Mouse (Mus musculus) forebrain, embryonic 12.5 days (tissue): ENCODE results near the gene Cdk18. TPM values are rescaled to one million over a fixed set of nuclear protein-coding genes. Genes with fewer than 3 reads are reported as not detected.

Experiments
- ATAC-seq: fragments of 200-750 bp; cut with Nextera tagmentation; 2 replicates; pipeline ENCODE4 v1.8.0; 2017; ENCODE audit warnings: moderate TSS enrichment; ENCODE audit not compliant: low FRiP score
- H3K27ac ChIP-seq: fragments of 300-500 bp; sonication (generic); 2 replicates; pipeline ENCODE4 v1.5.1; 2016; ENCODE audit warnings: mild to moderate bottlenecking
- H3K27me3 ChIP-seq: fragments of 300-500 bp; sonication (generic); 2 replicates; pipeline ENCODE4 v1.6.1; 2016; ENCODE audit warnings: mild to moderate bottlenecking
- H3K36me3 ChIP-seq: fragments of 300-500 bp; sonication (generic); replicated peaks from 2 replicates; pipeline ENCODE4 v1.6.1; 2016; ENCODE audit warnings: mild to moderate bottlenecking
- H3K4me1 ChIP-seq: fragments of 300-500 bp; sonication (generic); 2 replicates; pipeline ENCODE4 v1.6.1; 2016
- H3K4me2 ChIP-seq: fragments of 300-500 bp; sonication (generic); 2 replicates; pipeline ENCODE4 v1.6.1; 2016; ENCODE audit warnings: mild to moderate bottlenecking, moderate library complexity
- H3K4me3 ChIP-seq: fragments of 300-500 bp; sonication (generic); replicated peaks from 2 replicates; pipeline ENCODE4 v1.5.1; 2016; ENCODE audit warnings: mild to moderate bottlenecking
- H3K9ac ChIP-seq: fragments of 300-500 bp; sonication (generic); 2 replicates; pipeline ENCODE4 v1.6.1; 2016; ENCODE audit warnings: mild to moderate bottlenecking
- H3K9me3 ChIP-seq: fragments of 300-500 bp; sonication (generic); 2 replicates; pipeline ENCODE4 v1.6.1; 2016
- WGBS: fragments of 180-500 bp; shearing (Covaris S2); methylation state at CpG from one replicate; pipeline ENCODE4 v1.1.7; 2016; 5-methylcytosine and 5-hydroxymethylcytosine counted together
- polyA plus RNA-seq: library from polyadenylated mRNA; unstranded; fragments of >200 nt; fragmentation: Nextera tagmentation; extraction: Ambion mirVana; gene quantifications from 2 replicates; pipeline ENCODE4 v1.2.1, GENCODE M21; 2016

Gene Cdk18
- polyA plus RNA-seq, 1 experiment from 2014 or later = 1.0 TPM

DNA sequence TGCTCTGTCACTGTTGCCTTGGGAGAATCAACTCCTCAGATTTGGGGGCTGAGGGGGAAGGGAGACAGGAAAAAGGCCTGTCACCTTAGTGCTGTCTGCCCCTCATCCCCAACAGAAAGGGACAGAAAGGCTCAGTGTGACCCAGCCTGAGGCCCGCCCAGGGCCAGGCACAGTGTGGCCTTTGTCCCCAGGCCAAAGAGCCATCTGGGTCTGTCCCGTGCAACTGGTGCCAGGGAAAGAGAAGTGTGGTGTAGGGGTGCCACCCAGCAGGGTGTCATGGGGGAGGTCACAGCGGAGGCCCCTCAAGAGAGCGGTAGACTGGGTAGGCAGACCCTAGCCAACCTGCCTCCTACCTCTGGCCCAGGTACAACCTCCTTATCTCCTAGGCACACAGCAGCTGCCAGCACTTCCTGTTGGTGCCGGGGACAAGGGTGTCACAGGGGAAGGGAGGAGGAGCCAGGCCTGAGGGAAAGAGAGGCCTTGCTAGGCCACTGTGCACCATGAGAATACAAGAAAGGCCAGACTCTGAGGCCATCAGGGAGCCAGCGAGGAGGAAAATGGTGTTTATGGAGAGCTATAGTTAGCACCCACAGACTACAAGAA is 13.6 kb downstream of the Cdk18 start:
- 70% methylated on average over 6 of the region's 6 CpGs for WGBS
- no peak overlapping the region for H3K27ac ChIP-seq

DNA sequence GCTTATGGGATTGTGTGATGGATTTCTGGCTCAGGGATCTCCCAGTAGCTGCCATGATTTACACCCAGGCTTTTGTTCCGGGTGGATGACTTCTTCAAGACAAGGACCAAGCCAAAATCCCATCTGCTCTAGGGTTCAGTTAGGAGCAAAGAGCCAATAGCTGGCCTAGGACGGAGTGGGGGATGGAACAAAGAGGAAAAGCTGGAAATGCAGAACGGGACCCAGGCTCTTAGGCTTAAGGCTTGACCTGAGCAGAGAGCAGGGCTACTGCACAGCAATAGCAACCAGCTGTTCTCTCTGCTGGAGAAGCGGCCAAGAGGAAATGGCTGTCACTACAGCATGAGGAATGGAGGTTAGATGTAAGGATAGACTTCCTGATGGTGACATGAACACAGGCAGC is 14.2 kb downstream of the Cdk18 start:
- Histone ChIP-seq H3K4me1 (peaks cover 13% of the 10 kb centered on the region), H3K9ac (no peak overlapping the region), H3K27ac (no peak overlapping the region), H3K36me3 (no peaks in the 10 kb centered on the region), H3K4me2 (no peak overlapping the region), H3K4me3 (no peak overlapping the region), H3K27me3 (no peaks in the 10 kb centered on the region), H3K9me3 (no peaks in the 10 kb centered on the region)
- WGBS = 70% methylated on average over 4 of the region's 4 CpGs
- ATAC-seq = no peak

More for the DNA sequence above, 13.6 kb downstream of the Cdk18 start:
- ATAC-seq = no peak
- Histone ChIP-seq H3K9ac (no peak overlapping the region), H3K4me2 (no peak overlapping the region), H3K36me3 (no peaks in the 10 kb centered on the region), H3K4me1 (peaks cover 13% of the 10 kb centered on the region), H3K4me3 (no peak overlapping the region), H3K27me3 (no peaks in the 10 kb centered on the region), H3K9me3 (no peaks in the 10 kb centered on the region)

DNA sequence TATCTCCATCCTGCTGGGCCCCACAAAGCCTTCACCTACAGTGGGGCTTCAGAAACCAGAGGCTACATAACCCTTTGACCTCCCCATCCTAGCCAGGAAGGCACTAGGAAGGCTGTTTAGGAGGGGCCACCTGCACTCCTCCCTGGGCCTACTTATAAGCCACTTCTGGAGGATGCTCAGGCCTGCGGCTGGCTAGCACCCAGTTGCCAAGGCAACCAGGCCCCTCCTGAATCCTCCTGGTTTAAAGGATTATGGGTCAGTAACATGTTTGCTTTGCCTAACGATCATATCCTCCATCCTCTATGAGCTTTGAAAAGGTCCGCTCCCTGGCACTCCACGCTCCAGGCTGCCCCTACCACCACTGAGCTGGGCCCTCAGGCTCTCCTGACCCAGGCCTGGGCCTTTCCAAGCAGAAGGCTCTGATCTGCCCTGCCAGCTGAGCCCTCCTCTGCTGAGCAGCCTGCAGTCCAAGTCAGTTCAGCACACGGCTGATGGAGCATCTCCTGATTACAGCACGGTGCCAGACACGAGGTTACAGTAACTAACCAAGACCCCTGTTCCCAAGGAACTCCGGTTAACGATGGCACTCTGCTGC is 16.0 kb downstream of the Cdk18 start:
- H3K4me1 ChIP-seq = peaks cover 13% of the 10 kb centered on the region
- ATAC-seq = peak; percentile 55
- no peak overlapping the region for H3K4me3 ChIP-seq
- 55% methylated on average over 9 of the region's 9 CpGs for WGBS
- H3K9me3 ChIP-seq = no peaks in the 10 kb centered on the region
- no peak overlapping the region for H3K27ac ChIP-seq
- H3K9ac ChIP-seq = no peak overlapping the region
- no peak overlapping the region for H3K4me2 ChIP-seq
- no peaks in the 10 kb centered on the region for H3K27me3 ChIP-seq
- H3K36me3 ChIP-seq = no peaks in the 10 kb centered on the region

DNA sequence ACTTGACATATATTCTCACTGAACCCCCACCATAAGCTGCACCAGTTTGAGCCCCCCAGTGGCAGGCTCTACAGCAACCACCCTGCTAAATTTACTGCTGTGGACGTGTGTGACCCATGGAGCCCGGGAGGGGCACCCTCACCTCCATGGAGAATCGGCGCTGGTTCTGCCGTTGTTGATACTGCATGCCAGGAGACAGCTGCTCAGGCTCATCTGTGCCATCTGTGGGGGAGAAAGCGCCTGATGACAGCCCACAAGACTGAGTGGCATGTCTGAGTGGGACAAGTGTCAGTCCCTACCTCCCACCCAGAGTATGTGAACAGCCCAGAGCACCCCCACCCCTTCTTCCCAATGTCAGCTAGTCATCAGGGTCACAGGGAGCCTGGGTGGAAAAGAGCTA is 17.6 kb downstream of the Cdk18 start:
- no peak; the same call in 1 of the 2 replicates for ATAC-seq
- H3K36me3 ChIP-seq = no peaks in the 10 kb centered on the region
- WGBS = 85% methylated on average over 6 of the region's 6 CpGs

GRCm38 (mm10) chr1:132121236-132121635 is 18.2 kb downstream of the Cdk18 start:
- H3K36me3 ChIP-seq = no peaks in the 10 kb centered on the region
- no peaks in the 10 kb centered on the region for H3K27me3 ChIP-seq
- no peak overlapping the region for H3K9ac ChIP-seq
- no peak overlapping the region for H3K4me2 ChIP-seq
- no peaks in the 10 kb centered on the region for H3K9me3 ChIP-seq
- no peak overlapping the region for H3K4me3 ChIP-seq
- ATAC-seq = peak; percentile 50; the same call in 1 of the 2 replicates
- WGBS = 26% methylated on average over 6 of the region's 6 CpGs
- H3K4me1 ChIP-seq = peaks cover 16% of the 10 kb centered on the region
- no peak overlapping the region for H3K27ac ChIP-seq

More for the DNA sequence above, 17.6 kb downstream of the Cdk18 start:
- Histone ChIP-seq H3K27me3 (no peaks in the 10 kb centered on the region), H3K9ac (no peak overlapping the region), H3K4me1 (peaks cover 13% of the 10 kb centered on the region), H3K4me2 (no peak overlapping the region), H3K27ac (no peak overlapping the region), H3K9me3 (no peaks in the 10 kb centered on the region), H3K4me3 (no peak overlapping the region)

DNA sequence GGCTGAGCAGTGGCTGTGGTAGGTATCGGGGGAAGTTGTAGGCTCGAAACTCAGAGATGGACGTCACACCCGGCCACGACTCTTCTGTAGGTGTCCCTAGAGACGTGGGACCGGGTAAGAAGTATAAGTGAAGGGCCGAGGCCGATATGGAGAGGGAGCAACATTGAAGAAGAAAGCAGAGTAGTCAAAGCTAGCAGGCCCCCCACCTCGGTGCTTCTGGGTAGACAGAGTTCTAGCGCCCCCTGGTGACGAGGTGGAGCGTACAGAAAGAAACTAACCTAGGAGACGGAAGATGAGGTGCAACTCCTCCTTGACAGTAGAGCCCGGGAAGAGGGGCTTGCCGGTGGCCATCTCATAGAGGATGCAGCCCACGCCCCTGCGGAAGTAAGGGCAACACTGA is 22.9 kb downstream of the Cdk18 start:
- H3K9ac ChIP-seq = no peak overlapping the region
- H3K27me3 ChIP-seq = no peaks in the 10 kb centered on the region
- peak overlapping the region; percentile 30 for H3K4me2 ChIP-seq
- H3K27ac ChIP-seq = no peak overlapping the region
- H3K4me3 ChIP-seq = no peak overlapping the region
- H3K36me3 ChIP-seq = no peaks in the 10 kb centered on the region
- no peaks in the 10 kb centered on the region for H3K9me3 ChIP-seq
- no peak for ATAC-seq
- 0 out of 2 replicates have a peak, but pooled peaks cover 3% of the 10 kb centered on the region for H3K4me1 ChIP-seq
- 25% methylated on average over 18 of the region's 18 CpGs for WGBS

- Histone ChIP-seq H3K4me3 (no peak overlapping the region), H3K9ac (no peak overlapping the region), H3K27me3 (no peaks in the 10 kb centered on the region), H3K9me3 (no peaks in the 10 kb centered on the region), H3K4me2 (no peak overlapping the region), H3K27ac (no peak overlapping the region), H3K4me1 (0 out of 2 replicates have a peak, but pooled peaks cover 3% of the 10 kb centered on the region), H3K36me3 (no peaks in the 10 kb centered on the region)
- WGBS = 64% methylated on average over 3 of the region's 3 CpGs
- ATAC-seq = no peak
These were observed 26.4 kb downstream of the Cdk18 start for GRCm38 (mm10) chr1:132113098-132113497.

GRCm38 (mm10) chr1:132112426-132112825 is 27.1 kb downstream of the Cdk18 start:
- Histone ChIP-seq H3K4me2 (no peak overlapping the region), H3K27ac (no peak overlapping the region), H3K4me1 (0 out of 2 replicates have a peak, but pooled peaks cover 3% of the 10 kb centered on the region), H3K4me3 (no peak overlapping the region), H3K9me3 (no peaks in the 10 kb centered on the region), H3K36me3 (no peaks in the 10 kb centered on the region), H3K9ac (no peak overlapping the region), H3K27me3 (0 out of 2 replicates have a peak, but pooled peaks cover under 1% of the 10 kb centered on the region)
- WGBS = 88% methylated on average over 8 of the region's 8 CpGs
- ATAC-seq = no peak

DNA sequence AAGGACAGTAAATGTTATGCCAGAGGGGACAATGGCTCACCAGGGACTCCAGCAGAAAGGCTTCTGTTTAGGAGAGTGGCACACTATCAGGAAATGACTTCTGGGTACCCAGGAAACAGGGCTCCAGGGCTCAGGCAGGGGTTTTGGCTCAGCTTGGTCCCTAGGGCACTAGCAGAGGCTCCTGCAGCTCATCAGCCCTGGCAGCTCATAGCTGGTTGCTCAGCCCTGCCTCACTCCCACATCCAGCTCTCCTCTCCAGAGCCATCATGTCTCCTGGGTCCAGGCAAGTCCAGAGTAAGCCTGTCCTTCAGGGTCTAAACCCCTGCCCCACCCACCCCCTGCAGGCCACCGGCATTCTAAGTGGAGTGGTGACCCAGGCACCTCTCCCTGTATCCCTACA is 28.1 kb downstream of the Cdk18 start:
- 0 out of 2 replicates have a peak, but pooled peaks cover under 1% of the 10 kb centered on the region for H3K4me1 ChIP-seq
- WGBS = 69% methylated on average over 1 of the region's 1 CpGs
- 0 out of 2 replicates have a peak, but pooled peaks cover 3% of the 10 kb centered on the region for H3K27me3 ChIP-seq
- H3K9ac ChIP-seq = no peak overlapping the region
- H3K4me3 ChIP-seq = no peak overlapping the region
- ATAC-seq = no peak
- H3K9me3 ChIP-seq = no peaks in the 10 kb centered on the region
- no peak overlapping the region for H3K4me2 ChIP-seq
- H3K27ac ChIP-seq = no peak overlapping the region
- H3K36me3 ChIP-seq = no peaks in the 10 kb centered on the region

DNA sequence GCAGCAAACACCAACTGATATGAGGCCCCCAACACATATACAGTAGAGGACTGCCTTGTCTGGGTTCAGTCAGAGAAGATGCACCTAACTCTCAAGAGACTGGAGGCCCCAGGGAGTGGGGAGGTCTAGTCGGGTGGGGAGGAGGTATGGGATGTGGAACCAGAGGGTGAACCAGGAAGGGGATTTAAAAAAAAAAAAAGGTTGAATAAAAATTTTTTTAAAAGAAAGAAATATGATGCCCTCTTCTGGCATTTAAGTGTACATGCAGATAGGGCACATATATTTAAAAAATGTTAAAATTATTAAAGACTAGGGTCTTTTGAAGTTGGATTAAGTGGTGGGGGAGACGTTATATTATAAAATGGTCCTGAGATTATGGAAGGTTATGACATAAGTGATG is 30.1 kb downstream of the Cdk18 start:
- 0 out of 2 replicates have a peak, but pooled peaks cover 3% of the 10 kb centered on the region for H3K27me3 ChIP-seq
- H3K4me2 ChIP-seq = no peak overlapping the region
- H3K4me3 ChIP-seq = no peak overlapping the region
- H3K36me3 ChIP-seq = no peaks in the 10 kb centered on the region
- ATAC-seq = no peak
- H3K27ac ChIP-seq = no peak overlapping the region
- no peaks in the 10 kb centered on the region for H3K4me1 ChIP-seq
- H3K9me3 ChIP-seq = no peaks in the 10 kb centered on the region
- 77% methylated on average over 2 of the region's 2 CpGs for WGBS
- no peak overlapping the region for H3K9ac ChIP-seq

- H3K9ac ChIP-seq = no peak overlapping the region
- 0 out of 2 replicates have a peak, but pooled peaks cover 3% of the 10 kb centered on the region for H3K27me3 ChIP-seq
- no peaks in the 10 kb centered on the region for H3K36me3 ChIP-seq
- no peak overlapping the region for H3K27ac ChIP-seq
- H3K4me3 ChIP-seq = no peak overlapping the region
- H3K4me2 ChIP-seq = no peak overlapping the region
- H3K9me3 ChIP-seq = no peaks in the 10 kb centered on the region
- WGBS = 68% methylated on average over 14 of the region's 14 CpGs
- no peaks in the 10 kb centered on the region for H3K4me1 ChIP-seq
- ATAC-seq = no peak
These were observed 35.1 kb downstream of the Cdk18 start for GRCm38 (mm10) chr1:132104353-132104752.

- H3K4me1 ChIP-seq = no peaks in the 10 kb centered on the region
- no peak overlapping the region for H3K4me3 ChIP-seq
- H3K9ac ChIP-seq = no peak overlapping the region
- 83% methylated on average over 6 of the region's 6 CpGs for WGBS
- H3K27ac ChIP-seq = no peak overlapping the region
- no peaks in the 10 kb centered on the region for H3K27me3 ChIP-seq
- H3K4me2 ChIP-seq = no peak overlapping the region
- no peak for ATAC-seq
- no peaks in the 10 kb centered on the region for H3K9me3 ChIP-seq
- no peaks in the 10 kb centered on the region for H3K36me3 ChIP-seq
These were observed 37.4 kb downstream of the Cdk18 start for GRCm38 (mm10) chr1:132101953-132102697.
